Mouse (Mus musculus) WW6 (cell line): Measurements from ENCODE around the gene Card10.
"Not testable (repeated sequence)": the region's sequence is repeated elsewhere in the genome, so short reads cannot be mapped to it uniquely, and the experiment has no call there.

Experiments
- DNase-seq: peaks from one replicate; pipeline ENCODE4 v3.0.0-alpha.2; 2013; ENCODE audit warnings: low read depth, low spot score

Card10 gene

GRCm38 (mm10) chr15:78802776-78803391 lies at the start of gene Card10:
Gene Card10, minus strand, starts transcription at chr15:78803042.
- no peak for DNase-seq

GRCm38 (mm10) chr15:78851505-78852153 lies 48.8 kb upstream of the Card10 start:
- DNase-seq = peak; percentile 81

GRCm38 (mm10) chr15:78850944-78851343 lies 48.1 kb upstream of the Card10 start:
- DNase-seq = no peak

- DNase-seq = no peak
Observed at GRCm38 (mm10) chr15:78850059-78850824, 47.4 kb upstream of the Card10 start.

- DNase-seq = no peak
Observed at GRCm38 (mm10) chr15:78849485-78849884, 46.6 kb upstream of the Card10 start.

GRCm38 (mm10) chr15:78848467-78848866 lies 45.6 kb upstream of the Card10 start:
- DNase-seq = peak; percentile 53

GRCm38 (mm10) chr15:78846805-78847204 lies 44.0 kb upstream of the Card10 start:
- DNase-seq = not testable (repeated sequence)

GRCm38 (mm10) chr15:78846352-78846751 lies 43.5 kb upstream of the Card10 start:
- DNase-seq = no peak

- DNase-seq = no peak
Observed at GRCm38 (mm10) chr15:78845867-78846266, 43.0 kb upstream of the Card10 start.

GRCm38 (mm10) chr15:78845321-78845720 lies 42.5 kb upstream of the Card10 start:
- DNase-seq = no peak

- DNase-seq = no peak
Observed at GRCm38 (mm10) chr15:78844791-78845190, 41.9 kb upstream of the Card10 start.

GRCm38 (mm10) chr15:78843581-78844469 lies 41.0 kb upstream of the Card10 start:
- DNase-seq = no peak

- no peak for DNase-seq
Observed at GRCm38 (mm10) chr15:78842371-78843163, 39.7 kb upstream of the Card10 start, which contains the start of gene Cdc42ep1. Gene Cdc42ep1, plus strand, starts transcription at chr15:78842624.

GRCm38 (mm10) chr15:78841161-78841790 lies 38.4 kb upstream of the Card10 start:
- DNase-seq = no peak

- DNase-seq = no peak
Observed at GRCm38 (mm10) chr15:78840751-78841150, 37.9 kb upstream of the Card10 start.

GRCm38 (mm10) chr15:78840241-78840640 lies 37.4 kb upstream of the Card10 start:
- DNase-seq = no peak

- DNase-seq = no peak
Observed at GRCm38 (mm10) chr15:78839744-78840143, 36.9 kb upstream of the Card10 start.

- no peak for DNase-seq
Observed at GRCm38 (mm10) chr15:78836086-78836621, 33.3 kb upstream of the Card10 start.

GRCm38 (mm10) chr15:78835200-78836085 lies 32.6 kb upstream of the Card10 start:
- no peak for DNase-seq
